Mouse (Mus musculus) limb, embryonic 13.5 days (tissue): Measurements from ENCODE around the gene Cep68. TPM values are rescaled to one million over a fixed set of nuclear protein-coding genes. Genes with fewer than 3 reads are reported as not detected.

Experiments used
- ATAC-seq: fragments of 200-750 bp; cut with Nextera tagmentation; 2 replicates; pipeline ENCODE4 v1.8.0; 2017; ENCODE audit warnings: low read depth, moderate number of reproducible peaks, moderate TSS enrichment; ENCODE audit not compliant: low FRiP score
- H3K27ac ChIP-seq: fragments of 300-500 bp; sonication (generic); 2 replicates; pipeline ENCODE4 v1.5.1; 2015; ENCODE audit warnings: inconsistent platforms, mild to moderate bottlenecking, moderate library complexity
- H3K27me3 ChIP-seq: fragments of 300-500 bp; sonication (generic); 2 replicates; pipeline ENCODE4 v1.6.1; 2015; ENCODE audit warnings: mild to moderate bottlenecking, inconsistent platforms
- H3K36me3 ChIP-seq: fragments of 300-500 bp; sonication (generic); 2 replicates; pipeline ENCODE4 v1.6.1; 2015; ENCODE audit warnings: inconsistent platforms, mild to moderate bottlenecking, moderate library complexity
- H3K4me1 ChIP-seq: fragments of 300-500 bp; sonication (generic); 2 replicates; pipeline ENCODE4 v1.6.1; 2015; ENCODE audit warnings: inconsistent platforms
- H3K4me2 ChIP-seq: fragments of 300-500 bp; sonication (generic); replicated peaks from 2 replicates; pipeline ENCODE4 v1.6.1; 2015; ENCODE audit warnings: inconsistent platforms, mild to moderate bottlenecking, moderate library complexity
- H3K4me3 ChIP-seq: fragments of 300-500 bp; sonication (generic); 2 replicates; pipeline ENCODE4 v1.5.1; 2015; ENCODE audit warnings: moderate library complexity, mild to moderate bottlenecking, inconsistent platforms
- H3K9ac ChIP-seq: fragments of 300-500 bp; sonication (generic); 2 replicates; pipeline ENCODE4 v1.6.1; 2015; ENCODE audit warnings: mild to moderate bottlenecking, inconsistent platforms
- H3K9me3 ChIP-seq: fragments of 300-500 bp; sonication (generic); 2 replicates; pipeline ENCODE4 v1.6.1; 2016; ENCODE audit warnings: inconsistent platforms
- WGBS: fragments of 180-500 bp; shearing (Covaris S2); methylation state at CpG from one replicate; pipeline ENCODE4 v1.1.7; 2015; 5-methylcytosine and 5-hydroxymethylcytosine counted together
- polyA plus RNA-seq: library from polyadenylated mRNA; unstranded; fragments of >200 nt; fragmentation: Nextera tagmentation; extraction: Ambion mirVana; gene quantifications from 2 replicates; pipeline ENCODE4 v1.2.1, GENCODE M21; 2015

Gene Cep68
- polyA plus RNA-seq, 1 experiment from 2014 or later, result 36.8 TPM

DNA sequence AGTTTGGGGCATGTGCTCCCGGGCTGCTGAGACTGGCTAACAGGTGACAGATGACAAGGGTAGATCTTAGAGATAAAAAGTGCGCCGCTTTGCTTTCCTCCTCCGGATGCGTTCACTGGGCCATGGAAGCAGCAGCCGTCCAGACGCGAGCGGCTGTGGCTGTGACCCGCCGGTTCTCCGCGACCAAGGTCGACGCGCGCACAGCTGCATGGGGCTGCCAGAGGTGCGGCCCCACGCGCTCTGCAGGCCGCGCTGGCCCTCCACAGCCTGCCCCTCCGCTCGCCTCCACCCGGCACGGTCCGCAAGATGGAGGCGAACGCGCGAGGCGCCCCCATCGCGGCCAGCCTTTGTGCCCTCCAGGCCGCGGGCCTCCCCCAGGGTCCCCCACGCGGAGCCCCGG, 389 bp downstream of the Cep68 start:
- WGBS, result 0% methylated on average over 37 of the region's 39 CpGs
- Histone ChIP-seq H3K4me2 (peak overlapping the region; percentile 80), H3K9ac (peak overlapping the region; percentile 96), H3K27me3 (no peaks in the 10 kb centered on the region), H3K4me1 (peaks cover 46% of the 10 kb centered on the region), H3K4me3 (peak overlapping the region; percentile 89), H3K36me3 (peaks cover 12% of the 10 kb centered on the region), H3K27ac (peak overlapping the region; percentile 92), H3K9me3 (no peaks in the 10 kb centered on the region)
- ATAC-seq, result peak; percentile 65

DNA sequence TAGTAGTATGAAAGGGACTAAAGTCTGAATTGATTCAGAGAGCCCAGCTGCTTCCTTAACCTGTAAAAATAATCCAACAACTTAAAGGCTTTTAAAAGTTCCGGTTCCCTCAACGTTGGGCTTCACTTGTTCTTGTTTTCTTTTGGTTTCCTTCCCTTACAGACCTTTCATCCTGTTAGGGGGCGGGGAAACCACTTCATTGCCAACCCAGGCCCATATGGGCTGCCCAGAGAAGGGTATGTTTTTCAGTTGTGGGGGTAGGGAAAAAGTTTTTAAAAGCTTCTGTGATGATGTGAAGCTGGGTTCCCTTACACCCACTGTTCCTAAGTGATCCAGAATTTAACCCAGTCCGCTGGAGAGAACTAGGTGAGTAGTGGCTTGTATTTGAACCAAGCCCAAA, 952 bp downstream of the Cep68 start:
- 3% methylated on average over 4 of the region's 4 CpGs for WGBS
- Histone ChIP-seq H3K27ac (0 out of 2 replicates have a peak overlapping the region, but pooled peaks have one; percentile 33), H3K4me1 (peaks cover 51% of the 10 kb centered on the region), H3K9ac (peak overlapping the region; percentile 96), H3K27me3 (no peaks in the 10 kb centered on the region), H3K4me3 (peak overlapping the region; percentile 89), H3K4me2 (peak overlapping the region; percentile 80), H3K9me3 (no peaks in the 10 kb centered on the region), H3K36me3 (peaks cover 12% of the 10 kb centered on the region)
- ATAC-seq, result no peak

GRCm38 (mm10) chr11:20247146-20247855, 1.9 kb downstream of the Cep68 start:
- ATAC-seq, result no peak
- WGBS, result 88% methylated on average over 8 of the region's 8 CpGs
- peaks cover 59% of the 10 kb centered on the region for H3K4me1 ChIP-seq
- H3K4me3 ChIP-seq, result no peak overlapping the region; the same call in 1 of the 2 replicates
- H3K9me3 ChIP-seq, result no peaks in the 10 kb centered on the region
- peaks cover 12% of the 10 kb centered on the region for H3K36me3 ChIP-seq
- H3K9ac ChIP-seq, result no peak overlapping the region
- peak overlapping the region; percentile 80 for H3K4me2 ChIP-seq
- no peaks in the 10 kb centered on the region for H3K27me3 ChIP-seq
- no peak overlapping the region for H3K27ac ChIP-seq

DNA sequence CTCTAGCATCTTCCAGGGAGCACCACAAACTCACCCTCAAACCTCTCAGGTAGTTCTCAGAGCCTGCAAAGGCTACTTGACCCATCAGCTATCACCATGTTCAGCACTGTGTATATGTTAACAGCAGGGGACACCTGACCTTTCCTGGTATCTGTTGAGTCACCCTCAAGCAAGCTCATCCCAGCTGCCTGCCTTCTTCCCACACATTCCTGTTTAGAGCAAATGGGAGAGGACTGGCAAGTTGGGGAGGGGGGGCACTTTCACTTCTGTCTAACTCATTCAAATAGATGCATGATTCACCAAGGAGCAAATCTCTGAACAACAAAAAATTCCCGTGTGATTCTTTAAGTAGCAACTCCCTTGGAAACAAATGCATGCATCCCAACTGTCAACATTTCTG, 2.6 kb downstream of the Cep68 start:
- 77% methylated on average over 1 of the region's 1 CpGs for WGBS
- Histone ChIP-seq H3K9ac (no peak overlapping the region), H3K4me1 (peaks cover 59% of the 10 kb centered on the region), H3K36me3 (peaks cover 16% of the 10 kb centered on the region), H3K27me3 (no peaks in the 10 kb centered on the region), H3K4me3 (no peak overlapping the region), H3K4me2 (no peak overlapping the region; the same call in 1 of the 2 replicates), H3K9me3 (no peaks in the 10 kb centered on the region), H3K27ac (no peak overlapping the region)
- ATAC-seq, result no peak

DNA sequence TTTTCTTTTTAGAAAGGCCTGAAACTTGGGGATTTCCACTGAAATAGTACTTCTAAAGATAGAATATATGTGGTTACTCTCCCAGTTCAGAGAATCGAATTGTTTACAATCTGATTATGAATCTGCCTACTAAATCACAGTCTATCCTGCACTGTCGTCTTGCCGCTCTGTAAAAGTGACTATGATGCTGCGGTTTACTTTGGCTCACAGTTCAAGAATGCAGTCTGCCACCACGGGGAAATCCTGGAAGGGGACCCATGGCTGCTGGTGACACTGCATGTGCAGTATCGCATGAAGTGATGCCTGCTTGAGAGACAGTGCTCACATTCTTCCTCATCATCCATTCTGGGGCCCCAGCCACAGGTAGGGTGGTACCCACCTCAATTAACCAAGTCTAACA, 3.9 kb downstream of the Cep68 start:
- H3K4me1 ChIP-seq, result peaks cover 56% of the 10 kb centered on the region
- H3K27me3 ChIP-seq, result no peaks in the 10 kb centered on the region
- no peaks in the 10 kb centered on the region for H3K9me3 ChIP-seq
- H3K36me3 ChIP-seq, result peaks cover 29% of the 10 kb centered on the region
- H3K9ac ChIP-seq, result no peak overlapping the region
- H3K4me3 ChIP-seq, result no peak overlapping the region
- WGBS, result 87% methylated on average over 6 of the region's 6 CpGs
- H3K27ac ChIP-seq, result no peak overlapping the region
- ATAC-seq, result no peak
- no peak overlapping the region for H3K4me2 ChIP-seq

- Histone ChIP-seq H3K9ac (no peak overlapping the region), H3K36me3 (peaks cover 36% of the 10 kb centered on the region), H3K9me3 (no peaks in the 10 kb centered on the region), H3K4me1 (peaks cover 54% of the 10 kb centered on the region), H3K4me3 (no peak overlapping the region), H3K27ac (no peak overlapping the region), H3K4me2 (no peak overlapping the region), H3K27me3 (no peaks in the 10 kb centered on the region)
- 76% methylated on average over 16 of the region's 16 CpGs for WGBS
- ATAC-seq, result no peak
These were observed 4.6 kb downstream of the Cep68 start for GRCm38 (mm10) chr11:20244336-20245290.

DNA sequence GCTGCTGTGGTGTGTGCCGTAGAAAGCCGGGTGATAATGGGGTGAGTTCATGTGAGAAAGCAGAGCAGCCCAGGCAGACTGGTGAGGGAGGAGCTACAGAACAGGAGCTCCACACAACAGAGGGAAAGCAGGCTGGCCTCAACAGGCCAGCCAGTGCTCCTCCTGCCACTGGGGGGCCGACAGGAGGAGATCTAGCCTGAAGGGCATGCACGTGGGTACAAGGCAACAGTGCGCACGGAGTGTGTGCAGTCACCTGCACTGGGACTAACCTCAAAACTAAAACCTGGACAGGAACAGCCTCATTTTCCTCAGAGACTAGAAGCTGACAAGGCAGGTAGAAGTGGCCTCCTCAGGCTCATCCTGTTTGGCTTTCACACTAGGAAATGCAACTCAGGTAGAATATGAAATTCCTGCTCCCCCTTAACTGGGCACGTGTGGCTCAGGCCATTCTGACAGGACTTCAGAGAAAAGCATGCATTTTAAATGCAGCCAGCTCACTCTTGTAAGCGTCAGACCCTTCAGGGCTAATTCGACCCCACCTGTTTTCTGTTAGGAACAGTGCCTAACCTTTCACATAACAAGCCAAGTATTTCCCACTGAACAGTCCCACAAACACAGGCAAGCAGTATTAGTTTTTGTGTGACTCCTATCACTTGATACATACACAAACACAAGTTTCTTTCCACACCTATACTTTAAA, 5.9 kb downstream of the Cep68 start:
- 16% methylated on average over 9 of the region's 9 CpGs for whole genome bisulfite sequencing
- H3K27me3 ChIP-seq, result no peaks in the 10 kb centered on the region
- H3K9me3 ChIP-seq, result no peaks in the 10 kb centered on the region
- peaks cover 49% of the 10 kb centered on the region for H3K36me3 ChIP-seq
- H3K27ac ChIP-seq, result no peak overlapping the region; the same call in 1 of the 2 replicates
- H3K4me2 ChIP-seq, result 0 out of 2 replicates have a peak overlapping the region, but pooled peaks have one; percentile 14
- peaks cover 53% of the 10 kb centered on the region for H3K4me1 ChIP-seq
- no peak overlapping the region for H3K9ac ChIP-seq
- H3K4me3 ChIP-seq, result no peak overlapping the region
- ATAC-seq, result peak; percentile 35; the same call in 1 of the 2 replicates

DNA sequence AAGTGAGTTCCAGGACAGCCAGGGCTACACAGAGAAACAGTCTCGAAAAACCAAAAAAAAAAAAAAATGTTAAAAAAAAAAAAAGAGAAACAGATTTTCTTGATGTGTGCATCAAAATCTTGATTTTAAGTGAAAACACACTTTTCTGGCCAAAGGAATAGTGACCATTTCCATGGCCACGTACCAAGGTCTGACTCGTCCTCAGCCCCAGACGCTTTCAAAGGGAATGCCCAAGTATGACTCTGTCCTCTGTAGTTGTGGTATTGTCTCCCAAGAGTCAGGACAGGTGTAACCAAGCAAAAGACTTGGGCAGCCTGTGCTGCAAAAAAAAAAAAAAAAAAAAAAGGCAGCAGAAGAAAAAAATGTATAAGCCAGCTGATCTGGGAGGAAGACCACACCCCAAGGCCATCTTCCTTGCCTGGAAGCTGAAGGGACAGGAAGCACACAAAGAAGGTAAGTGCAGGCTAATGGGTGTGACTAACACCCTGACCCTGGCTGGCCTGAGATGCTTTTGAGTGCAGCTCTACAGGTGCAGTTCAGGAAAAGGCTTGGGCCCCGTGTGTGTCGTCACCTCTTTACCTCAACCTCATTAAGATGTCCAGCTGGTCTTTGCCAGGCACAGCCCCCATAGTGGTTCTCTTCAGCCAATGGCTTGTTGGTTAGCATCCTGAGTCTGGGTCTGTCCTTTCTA, 6.7 kb downstream of the Cep68 start:
- H3K9me3 ChIP-seq, result no peaks in the 10 kb centered on the region
- peaks cover 44% of the 10 kb centered on the region for H3K4me1 ChIP-seq
- H3K27ac ChIP-seq, result no peak overlapping the region
- H3K27me3 ChIP-seq, result no peaks in the 10 kb centered on the region
- no peak for ATAC-seq
- H3K4me3 ChIP-seq, result no peak overlapping the region
- 79% methylated on average over 6 of the region's 6 CpGs for WGBS
- H3K4me2 ChIP-seq, result no peak overlapping the region
- H3K9ac ChIP-seq, result no peak overlapping the region
- H3K36me3 ChIP-seq, result peaks cover 57% of the 10 kb centered on the region

DNA sequence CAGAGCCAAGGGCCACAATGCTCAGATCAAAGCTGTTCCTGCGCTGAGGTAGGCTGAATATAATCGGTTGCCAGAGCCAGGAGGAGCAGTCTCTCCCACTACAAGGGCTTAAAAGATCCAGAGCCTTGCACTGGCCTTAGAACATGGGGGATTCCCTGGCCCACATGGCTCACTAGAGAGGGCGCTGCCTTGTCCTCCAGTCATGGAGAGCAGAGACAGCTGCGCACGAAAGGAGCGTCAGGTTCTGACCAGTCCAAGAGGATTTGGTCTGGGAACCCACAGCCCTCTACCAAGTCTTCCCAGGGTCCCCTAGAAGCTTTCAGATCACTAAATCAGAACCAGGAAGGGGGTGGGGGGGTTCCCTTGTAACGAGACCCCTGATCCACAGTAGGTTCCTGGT, 7.9 kb downstream of the Cep68 start:
- ATAC-seq, result no peak
- H3K27me3 ChIP-seq, result no peaks in the 10 kb centered on the region
- WGBS, result 90% methylated on average over 7 of the region's 7 CpGs
- H3K9me3 ChIP-seq, result no peaks in the 10 kb centered on the region
- peaks cover 67% of the 10 kb centered on the region for H3K36me3 ChIP-seq
- H3K9ac ChIP-seq, result no peak overlapping the region
- no peak overlapping the region for H3K4me2 ChIP-seq
- no peak overlapping the region for H3K4me3 ChIP-seq
- H3K27ac ChIP-seq, result no peak overlapping the region
- H3K4me1 ChIP-seq, result peaks cover 32% of the 10 kb centered on the region

- Histone ChIP-seq H3K9ac (no peak overlapping the region), H3K27me3 (no peaks in the 10 kb centered on the region), H3K4me2 (no peak overlapping the region), H3K4me1 (peaks cover 25% of the 10 kb centered on the region), H3K4me3 (no peak overlapping the region), H3K36me3 (peaks cover 75% of the 10 kb centered on the region), H3K9me3 (no peaks in the 10 kb centered on the region), H3K27ac (no peak overlapping the region)
- WGBS, result 92% methylated on average over 5 of the region's 5 CpGs
- ATAC-seq, result no peak
These were observed 8.9 kb downstream of the Cep68 start for GRCm38 (mm10) chr11:20240331-20240730.

DNA sequence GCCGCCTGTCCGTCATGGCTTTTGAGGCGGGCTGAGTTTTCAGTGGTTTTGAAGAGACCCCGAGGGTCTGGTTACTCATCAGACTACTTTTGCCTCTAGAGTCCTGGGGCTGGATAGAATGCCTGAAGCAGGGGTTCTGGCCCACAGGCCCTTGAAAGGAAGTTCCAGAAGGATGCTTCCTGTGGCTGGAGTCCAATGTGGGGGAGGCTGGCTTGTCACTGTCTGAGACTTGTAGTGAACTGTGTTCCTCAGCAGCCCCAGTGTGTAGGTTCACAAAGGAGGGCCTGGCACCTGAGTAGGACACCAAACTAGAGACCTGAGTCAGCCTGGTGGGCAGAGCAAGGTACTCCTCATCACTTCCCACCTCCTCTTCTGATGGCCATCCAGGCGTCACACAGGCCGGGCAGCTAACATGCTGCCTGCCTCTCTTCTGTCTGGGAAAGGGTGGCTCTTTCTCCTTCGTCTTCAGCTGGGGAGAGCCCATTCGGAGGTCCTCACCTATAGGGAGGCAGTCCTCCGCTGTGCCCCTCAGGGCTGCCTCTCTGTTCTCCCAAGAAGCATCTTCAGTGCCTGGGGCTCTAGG, 9.9 kb downstream of the Cep68 start:
- Histone ChIP-seq H3K4me3 (no peak overlapping the region), H3K36me3 (peaks cover 78% of the 10 kb centered on the region), H3K27me3 (no peaks in the 10 kb centered on the region), H3K9me3 (no peaks in the 10 kb centered on the region), H3K4me1 (peaks cover 18% of the 10 kb centered on the region), H3K9ac (no peak overlapping the region), H3K4me2 (no peak overlapping the region), H3K27ac (no peak overlapping the region)
- no peak for ATAC-seq
- WGBS, result 88% methylated on average over 9 of the region's 9 CpGs
